Mouse (Mus musculus) C2C12 (cell line): ENCODE data around the gene Macrod1. TPM values are rescaled to one million over a fixed set of nuclear protein-coding genes. Genes with fewer than 3 reads are reported as not detected.

Source experiments
- H3K27me3 ChIP-seq: one replicate; pipeline ENCODE4 v1.6.1; 2011; ENCODE audit not compliant: control insufficient read depth, insufficient read depth, insufficient read length
- H3K36me3 ChIP-seq: one replicate; pipeline ENCODE4 v1.6.1; 2011; ENCODE audit not compliant: control insufficient read depth, insufficient read depth
- H3K4me3 ChIP-seq: one replicate; pipeline ENCODE4 v1.5.1; 2011; ENCODE audit warnings: mild to moderate bottlenecking, control low read depth; ENCODE audit not compliant: poor library complexity, insufficient read depth, severe bottlenecking
- H3K79me2 ChIP-seq: one replicate; pipeline ENCODE4 v1.6.1; 2011; ENCODE audit not compliant: control insufficient read depth, insufficient read depth
- H3K79me3 ChIP-seq: one replicate; pipeline ENCODE4 v1.6.1; 2011; ENCODE audit warnings: low read depth, control low read depth
- H3ac ChIP-seq: one replicate; pipeline ENCODE3; 2011; ENCODE audit warnings: low read depth; ENCODE audit not compliant: control insufficient read depth, insufficient read length
- CEBPB ChIP-seq: IDR thresholded peaks from one replicate; pipeline ENCODE4 v1.6.1; 2011; ENCODE audit warnings: low read depth, mild to moderate bottlenecking, control low read depth, moderate library complexity
- CTCF ChIP-seq: IDR thresholded peaks from one replicate; pipeline ENCODE4 v1.5.1; 2011; ENCODE audit not compliant: control insufficient read depth, insufficient read depth, insufficient read length
- FOSL1 ChIP-seq: IDR thresholded peaks from one replicate; pipeline ENCODE4 v1.8.0; 2011; ENCODE audit warnings: mild to moderate bottlenecking, low read length; ENCODE audit not compliant: poor library complexity, insufficient read depth, severe bottlenecking
- MAX ChIP-seq: IDR thresholded peaks from one replicate; pipeline ENCODE4 v1.6.1; 2011; ENCODE audit warnings: mild to moderate bottlenecking, control low read depth
- MYOD1 ChIP-seq: IDR thresholded peaks from one replicate; pipeline ENCODE4 v1.6.1; 2011; ENCODE audit warnings: low read depth; ENCODE audit not compliant: control insufficient read depth, insufficient read length
- MYOG ChIP-seq: IDR thresholded peaks from one replicate; pipeline ENCODE4 v1.6.1; 2011; ENCODE audit not compliant: control insufficient read depth, insufficient read length; ENCODE audit errors: extremely low read depth
- USF1 ChIP-seq: IDR thresholded peaks from one replicate; pipeline ENCODE4 v1.6.1; 2011; ENCODE audit warnings: low read depth, mild to moderate bottlenecking, control low read depth, moderate library complexity
- polyA plus RNA-seq: library from polyadenylated mRNA; unstranded; fragments of >200 nt; fragmentation: generic; extraction: Trizol; gene quantifications from one replicate; pipeline ENCODE4 v1.2.1, GENCODE M21; 2012; ENCODE audit warnings: missing spikeins

Gene Macrod1
- polyA plus RNA-seq, 1 experiment, result 8.3 TPM

DNA sequence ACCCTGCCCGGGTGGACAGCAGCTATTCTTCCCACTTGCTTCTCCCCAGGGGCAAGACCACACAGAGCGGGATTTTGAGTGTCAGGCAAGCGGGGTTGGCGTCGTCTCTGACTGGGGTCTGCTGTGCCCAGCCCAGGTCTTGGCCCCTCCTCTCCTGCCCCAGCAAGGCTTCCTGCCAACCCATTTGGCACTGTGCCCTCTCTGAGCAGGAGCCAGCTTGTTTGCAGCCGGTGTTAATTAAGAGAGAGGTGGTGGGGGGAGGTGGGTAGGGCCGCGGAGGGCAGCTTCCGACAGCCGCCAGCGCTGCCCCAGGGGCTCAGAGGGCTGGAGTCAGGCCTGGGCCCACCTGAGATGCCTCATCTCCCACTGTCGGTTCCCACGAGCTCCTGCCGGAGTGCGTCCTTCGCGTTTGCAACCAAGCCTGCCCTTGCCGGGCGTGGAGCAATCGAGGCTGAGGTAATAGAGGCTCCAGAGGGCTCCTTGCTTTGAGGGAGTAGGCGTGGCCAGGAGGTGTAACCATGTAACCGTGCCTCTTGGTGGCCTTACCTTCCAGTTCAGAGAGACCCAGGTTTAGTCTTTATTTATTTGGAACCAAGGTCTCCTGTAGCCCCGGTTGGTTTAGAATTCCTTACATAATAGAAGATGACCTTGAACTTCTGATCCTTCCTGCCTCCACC lies 125.8 kb downstream of the Macrod1 start:
- Histone ChIP-seq H3K79me3 (no peaks in the 10 kb centered on the region), H3K36me3 (no peaks in the 10 kb centered on the region), H3K79me2 (no peaks in the 10 kb centered on the region), H3ac (no peak overlapping the region), H3K27me3 (no peaks in the 10 kb centered on the region), H3K4me3 (no peak overlapping the region)
- no peak for TF ChIP-seq USF1
- no peak for TF ChIP-seq MYOG
- TF ChIP-seq FOSL1, result no peak
- no peak for TF ChIP-seq MYOD1
- no peak for TF ChIP-seq CTCF
- TF ChIP-seq MAX, result no peak
- no peak for TF ChIP-seq CEBPB

DNA sequence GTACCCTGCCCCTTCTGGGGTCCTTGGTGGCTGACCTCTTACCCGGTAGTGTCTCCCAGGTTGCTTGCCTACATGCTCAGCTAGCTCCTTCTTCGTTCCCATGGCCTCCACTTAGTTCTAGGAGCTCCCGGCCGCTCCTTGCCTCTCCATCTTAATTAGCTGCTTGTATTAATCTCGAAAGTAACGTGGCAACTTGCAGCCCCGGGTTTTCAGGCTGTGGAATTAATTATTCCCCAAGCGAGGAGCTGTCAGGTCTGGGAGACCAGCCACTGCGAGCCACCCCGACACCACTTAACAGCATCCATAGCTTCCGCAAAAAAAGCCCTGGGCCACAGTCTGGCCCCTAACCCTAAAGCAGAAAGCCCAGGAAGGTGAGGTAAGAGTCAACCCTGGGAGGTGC lies 126.8 kb downstream of the Macrod1 start:
- TF ChIP-seq FOSL1 (no peak), MAX (no peak), CEBPB (no peak), USF1 (no peak), MYOG (no peak), CTCF (no peak), MYOD1 (no peak)
- Histone ChIP-seq H3K79me3 (no peaks in the 10 kb centered on the region), H3K4me3 (no peak overlapping the region), H3ac (no peak overlapping the region), H3K79me2 (no peaks in the 10 kb centered on the region), H3K27me3 (no peaks in the 10 kb centered on the region), H3K36me3 (no peaks in the 10 kb centered on the region)

DNA sequence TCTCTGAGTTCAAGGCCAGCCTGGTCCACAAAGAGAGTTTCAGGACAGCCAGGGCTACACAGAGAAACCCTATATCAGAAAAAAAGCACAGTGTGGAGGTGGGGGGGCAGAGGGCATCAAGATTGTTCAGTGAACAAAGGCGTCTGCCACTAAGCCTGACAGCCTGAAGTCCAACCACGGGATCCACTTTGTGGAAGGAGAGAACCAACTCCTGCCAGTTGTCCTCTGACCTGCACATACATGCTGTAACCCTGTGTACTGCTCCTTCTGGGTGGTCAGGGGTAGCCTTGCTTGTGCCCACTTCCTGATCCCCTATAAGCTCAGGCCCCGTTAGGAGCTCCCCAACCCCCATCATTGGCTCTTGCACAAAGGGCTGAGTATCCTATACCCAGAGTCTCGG lies 128.4 kb downstream of the Macrod1 start:
- Histone ChIP-seq H3ac (no peak overlapping the region), H3K79me2 (no peaks in the 10 kb centered on the region), H3K79me3 (no peaks in the 10 kb centered on the region), H3K27me3 (no peaks in the 10 kb centered on the region), H3K36me3 (no peaks in the 10 kb centered on the region), H3K4me3 (no peak overlapping the region)
- TF ChIP-seq MAX (no peak), USF1 (no peak), CEBPB (no peak), MYOG (no peak), CTCF (no peak), FOSL1 (no peak), MYOD1 (no peak)

DNA sequence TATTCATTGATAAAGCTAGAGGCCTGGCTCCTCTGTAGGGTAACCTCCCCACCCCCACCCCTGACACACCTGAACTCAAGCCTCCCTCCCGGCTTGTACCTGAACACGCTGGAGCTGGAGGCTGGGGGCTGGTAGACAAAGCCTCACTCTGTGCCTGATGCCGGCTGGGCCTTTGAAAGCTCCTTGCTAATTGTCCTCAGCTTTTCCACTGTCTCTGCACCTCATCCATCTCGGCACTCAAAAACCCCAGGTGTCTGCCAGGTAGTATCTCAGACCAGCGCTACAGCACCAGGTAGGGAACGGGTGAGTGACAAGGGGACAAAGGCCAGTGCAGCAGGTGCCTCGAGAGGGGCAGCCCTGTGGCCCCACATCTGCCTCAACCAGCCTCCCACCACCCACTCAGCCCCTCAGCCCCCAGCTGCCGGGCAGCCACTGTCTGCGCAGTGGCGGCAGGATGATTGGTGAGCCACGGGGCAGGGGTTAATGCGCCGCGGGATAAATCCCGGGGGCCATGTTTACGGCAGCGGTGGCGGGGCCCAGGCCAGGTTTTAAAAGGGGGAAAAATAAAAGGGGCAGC lies 129.2 kb downstream of the Macrod1 start:
- Histone ChIP-seq H3K4me3 (no peak overlapping the region), H3K27me3 (no peaks in the 10 kb centered on the region), H3ac (no peak overlapping the region), H3K36me3 (no peaks in the 10 kb centered on the region), H3K79me2 (no peaks in the 10 kb centered on the region), H3K79me3 (no peaks in the 10 kb centered on the region)
- TF ChIP-seq FOSL1, result no peak
- no peak for TF ChIP-seq MYOG
- no peak for TF ChIP-seq CEBPB
- no peak for TF ChIP-seq MYOD1
- no peak for TF ChIP-seq USF1

DNA sequence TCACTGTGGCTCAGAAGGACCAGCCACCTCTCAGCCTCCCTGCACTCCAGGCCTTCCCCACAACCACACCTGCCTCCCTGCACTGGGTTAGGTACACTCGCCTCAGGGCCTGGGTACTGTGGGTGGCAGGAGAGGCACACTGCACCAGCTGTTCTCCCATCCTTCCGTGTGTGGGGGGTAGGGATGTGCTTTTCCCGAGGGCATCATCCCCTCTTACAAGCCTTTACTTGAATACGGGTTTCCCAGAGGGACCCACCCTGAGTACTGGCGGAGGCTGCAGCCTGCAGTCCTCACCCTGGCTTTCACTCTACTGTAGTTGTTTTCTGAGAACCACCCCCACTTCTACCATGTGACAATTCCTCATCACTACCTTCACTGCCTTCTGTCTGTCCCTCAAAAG lies 130.5 kb downstream of the Macrod1 start:
- Histone ChIP-seq H3K79me2 (no peaks in the 10 kb centered on the region), H3K27me3 (no peaks in the 10 kb centered on the region), H3ac (no peak overlapping the region), H3K36me3 (no peaks in the 10 kb centered on the region), H3K79me3 (no peaks in the 10 kb centered on the region), H3K4me3 (no peak overlapping the region)
- TF ChIP-seq CEBPB (no peak), FOSL1 (no peak), USF1 (no peak), MYOG (no peak), MYOD1 (no peak), MAX (no peak), CTCF (no peak)
